Mouse (Mus musculus) liver, postnatal 0 days (tissue): ENCODE results near the gene Dnah1. TPM values are rescaled to one million over a fixed set of nuclear protein-coding genes. Genes with fewer than 3 reads are reported as not detected.

Experiments used
- ATAC-seq: fragments of 200-750 bp; cut with Nextera tagmentation; 2 replicates; pipeline ENCODE4 v1.8.0; 2017; ENCODE audit warnings: mild to moderate bottlenecking, moderate library complexity
- DNase-seq: peaks from one replicate; pipeline ENCODE4 v3.0.0-alpha.2; 2016
- H3K27ac ChIP-seq: fragments of 300-500 bp; sonication (generic); 2 replicates; pipeline ENCODE4 v1.5.1; 2014; ENCODE audit warnings: antibody characterized with exemption, moderate library complexity, mild to moderate bottlenecking, low read depth
- H3K27me3 ChIP-seq: fragments of 300-500 bp; sonication (generic); 2 replicates; pipeline ENCODE4 v1.6.1; 2014; ENCODE audit warnings: low read length, control low read depth, mixed read lengths; ENCODE audit not compliant: insufficient read depth
- H3K36me3 ChIP-seq: fragments of 300-500 bp; sonication (generic); replicated peaks from 2 replicates; pipeline ENCODE4 v1.6.1; 2014; ENCODE audit warnings: mild to moderate bottlenecking, control low read depth, low read length, moderate library complexity, mixed read lengths; ENCODE audit not compliant: insufficient read depth
- H3K4me1 ChIP-seq: fragments of 300-500 bp; sonication (generic); 2 replicates; pipeline ENCODE4 v1.6.1; 2014; ENCODE audit warnings: antibody characterized with exemption, mild to moderate bottlenecking, control low read depth; ENCODE audit not compliant: insufficient read depth
- H3K4me2 ChIP-seq: fragments of 300-500 bp; sonication (generic); 2 replicates; pipeline ENCODE4 v1.6.1; 2014; ENCODE audit warnings: low read depth, mild to moderate bottlenecking, low read length, moderate library complexity, mixed read lengths
- H3K4me3 ChIP-seq: fragments of 300-500 bp; sonication (generic); 2 replicates; pipeline ENCODE4 v1.5.1; 2014; ENCODE audit warnings: low read depth, low read length
- H3K9ac ChIP-seq: fragments of 300-500 bp; sonication (generic); replicated peaks from 2 replicates; pipeline ENCODE4 v1.6.1; 2014; ENCODE audit warnings: mild to moderate bottlenecking, moderate library complexity
- H3K9me3 ChIP-seq: fragments of 300-500 bp; sonication (generic); 2 replicates; pipeline ENCODE4 v1.6.1; 2016; ENCODE audit warnings: mild to moderate bottlenecking, control low read depth, low read length, mixed read lengths
- CTCF ChIP-seq: sonication (generic); IDR thresholded peaks from 2 replicates; pipeline ENCODE4 v1.5.1; 2016; ENCODE audit warnings: antibody characterized with exemption, low read depth
- EP300 ChIP-seq: IDR thresholded peaks from 2 replicates; pipeline ENCODE4 v1.6.1; 2016; ENCODE audit warnings: antibody characterized with exemption, low read depth, mild to moderate bottlenecking
- WGBS: fragments of 180-500 bp; shearing (Covaris S2); extraction: QIAGEN DNeasy Blood & Tissue Kit; methylation state at CpG from one replicate; pipeline ENCODE4 v1.1.7; 2014; ENCODE audit not compliant: insufficient replicate concordance; 5-methylcytosine and 5-hydroxymethylcytosine counted together
- polyA plus RNA-seq: library from polyadenylated mRNA; unstranded; fragments of >200 nt; fragmentation: Nextera tagmentation; extraction: Ambion mirVana; gene quantifications from 2 replicates; pipeline ENCODE4 v1.2.1, GENCODE M21; 2015

Dnah1 gene
- polyA plus RNA-seq, 1 experiment from 2014 or later = 0.05 TPM

DNA sequence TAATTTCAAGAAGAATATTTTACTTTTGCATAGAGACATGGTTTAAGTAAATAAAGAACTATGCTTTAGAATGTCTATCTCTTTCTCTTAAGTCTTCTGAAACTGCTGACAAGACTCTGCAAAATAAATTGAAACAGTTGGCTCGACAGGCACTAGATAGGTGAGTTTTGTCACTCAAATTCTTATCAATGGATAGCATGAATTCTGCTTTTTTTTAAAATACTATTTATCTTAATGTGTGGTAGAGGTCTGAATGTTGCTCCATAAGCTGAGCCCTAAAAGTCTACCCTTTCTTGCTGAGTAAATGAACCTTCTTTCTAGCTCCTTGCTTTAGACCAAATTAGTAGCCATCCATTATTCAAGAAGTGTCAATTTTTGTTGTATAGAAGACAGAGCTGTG, 21.7 kb upstream of the Dnah1 start:
- Histone ChIP-seq H3K36me3 (peaks cover 43% of the 10 kb centered on the region), H3K4me1 (no peaks in the 10 kb centered on the region), H3K9me3 (no peaks in the 10 kb centered on the region), H3K9ac (no peak overlapping the region), H3K27ac (no peak overlapping the region), H3K4me2 (no peak overlapping the region), H3K27me3 (no peaks in the 10 kb centered on the region), H3K4me3 (no peak overlapping the region)
- WGBS = 52% methylated on average over 1 of the region's 1 CpGs
- no peak for TF ChIP-seq CTCF
- peak; percentile 36; the same call in 1 of the 2 replicates for TF ChIP-seq EP300
- ATAC-seq (no peak), DNase-seq (no peak)

DNA sequence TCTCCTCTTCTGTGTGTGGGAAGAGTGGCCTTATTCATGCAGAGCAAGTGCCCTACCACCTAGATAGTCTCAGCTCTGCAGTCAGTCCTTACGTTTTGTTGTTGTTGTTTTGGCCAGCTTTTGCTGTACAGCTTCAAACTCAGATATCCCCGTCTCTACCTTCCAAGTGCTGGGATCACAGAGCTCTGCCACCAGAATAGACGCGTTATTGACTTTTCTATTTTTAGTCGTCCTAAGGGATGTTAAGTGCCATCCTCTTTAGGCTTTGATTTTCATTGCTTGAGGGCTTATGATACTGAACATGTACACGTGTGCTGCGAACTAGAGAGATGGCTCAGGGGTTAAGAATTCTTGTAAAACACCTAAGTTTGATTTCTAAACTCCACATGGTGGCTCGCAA, 19.5 kb upstream of the Dnah1 start:
- Histone ChIP-seq H3K4me1 (0 out of 2 replicates have a peak, but pooled peaks cover 3% of the 10 kb centered on the region), H3K36me3 (peaks cover 38% of the 10 kb centered on the region), H3K27ac (no peak overlapping the region), H3K4me3 (no peak overlapping the region), H3K4me2 (no peak overlapping the region), H3K9ac (no peak overlapping the region), H3K27me3 (no peaks in the 10 kb centered on the region), H3K9me3 (no peaks in the 10 kb centered on the region)
- WGBS = 79% methylated on average over 8 of the region's 8 CpGs
- TF ChIP-seq CTCF = no peak
- no peak for TF ChIP-seq EP300
- DNase-seq (no peak), ATAC-seq (no peak)

DNA sequence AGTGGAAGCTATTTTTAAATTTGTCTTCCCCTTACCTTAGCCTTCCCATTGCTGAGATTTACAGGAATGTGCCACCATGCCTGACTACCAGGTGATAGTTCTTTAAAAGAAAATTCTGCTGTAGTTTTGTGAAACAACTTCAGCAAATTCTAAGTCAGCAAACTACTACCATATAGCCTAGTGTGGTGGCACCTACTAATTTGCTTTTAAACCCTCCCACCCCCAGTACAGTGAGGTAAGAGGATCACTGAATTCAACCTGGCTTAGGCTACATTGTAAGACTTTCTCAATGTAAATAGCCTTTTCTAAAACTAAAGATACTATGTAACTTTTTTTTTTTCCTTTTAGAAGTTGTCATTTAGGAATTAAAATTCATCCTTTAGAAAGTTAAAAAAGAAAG, 14.3 kb upstream of the Dnah1 start:
- Histone ChIP-seq H3K36me3 (peaks cover 14% of the 10 kb centered on the region), H3K4me1 (0 out of 2 replicates have a peak, but pooled peaks cover 3% of the 10 kb centered on the region), H3K4me3 (peak overlapping the region; percentile 88), H3K9me3 (no peaks in the 10 kb centered on the region), H3K4me2 (peak overlapping the region; percentile 71), H3K27me3 (no peaks in the 10 kb centered on the region), H3K9ac (no peak overlapping the region), H3K27ac (no peak overlapping the region)
- no peak for DNase-seq
- TF ChIP-seq EP300 = no peak
- no peak for TF ChIP-seq CTCF
- no peak for ATAC-seq

DNA sequence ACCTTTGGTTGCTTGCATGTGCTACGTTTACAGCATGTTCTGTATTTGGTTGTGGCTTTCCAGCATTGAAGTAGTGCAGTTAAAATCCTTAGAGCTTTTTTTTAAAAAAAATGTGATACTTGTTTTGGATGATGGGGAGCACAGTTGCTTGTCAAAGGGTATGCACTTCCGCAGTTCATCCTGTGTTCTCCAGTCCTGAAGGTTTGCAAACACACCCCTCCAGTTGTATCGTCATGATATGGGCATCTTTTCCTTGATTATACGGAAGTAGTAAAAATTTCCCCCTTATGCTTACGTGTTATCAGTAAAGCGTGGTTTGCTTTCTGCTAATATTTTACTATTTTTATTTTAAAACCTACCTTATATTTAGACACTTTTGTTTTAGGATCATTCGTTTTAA, 13.7 kb upstream of the Dnah1 start:
- ATAC-seq (no peak), DNase-seq (no peak)
- Histone ChIP-seq H3K27ac (0 out of 2 replicates have a peak overlapping the region, but pooled peaks have one; percentile 97), H3K36me3 (peaks cover 12% of the 10 kb centered on the region), H3K9me3 (no peaks in the 10 kb centered on the region), H3K9ac (peak overlapping the region; percentile 90), H3K4me2 (peak overlapping the region; percentile 71), H3K27me3 (no peaks in the 10 kb centered on the region), H3K4me1 (0 out of 2 replicates have a peak, but pooled peaks cover 3% of the 10 kb centered on the region), H3K4me3 (peak overlapping the region; percentile 88)
- 20% methylated on average over 7 of the region's 7 CpGs for WGBS
- TF ChIP-seq EP300 = no peak
- no peak for TF ChIP-seq CTCF

DNA sequence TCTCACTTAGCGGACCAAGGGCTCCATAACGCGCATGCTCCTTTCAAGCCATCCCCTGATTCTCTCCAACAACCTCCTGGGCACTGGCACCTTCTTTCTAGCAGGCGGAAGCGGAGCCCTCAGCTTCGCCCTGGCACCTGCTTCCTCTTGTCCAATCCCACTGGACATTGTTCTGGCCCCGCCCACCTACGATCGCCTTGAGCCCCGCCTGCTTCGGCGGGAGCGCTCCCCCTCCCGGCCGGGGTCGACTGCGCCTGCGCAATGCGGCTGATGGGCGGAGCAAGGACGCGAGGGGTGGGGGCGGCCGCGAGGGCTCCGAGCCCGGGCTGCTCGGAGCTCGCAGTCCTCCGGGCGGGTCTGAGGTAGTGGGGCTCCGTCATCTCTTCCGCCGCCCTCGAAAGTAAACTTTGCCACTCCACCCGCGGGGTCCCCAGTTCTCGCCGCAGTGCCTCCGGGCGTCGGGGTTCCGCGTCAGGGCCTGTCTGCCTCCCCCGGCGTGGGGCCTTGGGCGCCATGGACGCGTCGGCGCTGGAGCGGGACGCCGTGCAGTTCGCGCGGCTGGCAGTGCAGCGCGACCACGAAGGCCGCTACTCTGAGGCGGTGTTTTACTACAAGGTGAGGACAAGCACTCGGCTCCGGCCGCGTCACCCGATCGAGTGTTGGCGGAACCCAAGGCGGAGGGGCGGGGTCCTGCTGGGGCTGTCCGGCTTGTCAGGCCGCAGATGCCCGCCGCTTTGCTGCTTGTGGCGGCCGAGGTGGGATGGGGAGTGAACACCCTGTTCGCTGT, 12.9 kb upstream of the Dnah1 start, which contains the start of gene Capn7:
Capn7 (plus strand) TSS at position 270 of the 787 bp plus-strand sequence.
- Histone ChIP-seq H3K27ac (peak within 1 kb of the TSS; percentile 97), H3K9me3 (no peaks in the 10 kb centered on the region), H3K36me3 (peaks cover 10% of the 10 kb centered on the region), H3K4me3 (peak within 1 kb of the TSS; percentile 88), H3K27me3 (no peaks in the 10 kb centered on the region), H3K4me2 (peak within 1 kb of the TSS; percentile 71), H3K9ac (peak within 1 kb of the TSS; percentile 90), H3K4me1 (0 out of 2 replicates have a peak, but pooled peaks cover 3% of the 10 kb centered on the region)
- 1% methylated on average over 77 of the region's 78 CpGs for WGBS
- ATAC-seq (peak; percentile 95), DNase-seq (peak; percentile 100)
- peak; percentile 71 for TF ChIP-seq CTCF
- TF ChIP-seq EP300 = no peak

DNA sequence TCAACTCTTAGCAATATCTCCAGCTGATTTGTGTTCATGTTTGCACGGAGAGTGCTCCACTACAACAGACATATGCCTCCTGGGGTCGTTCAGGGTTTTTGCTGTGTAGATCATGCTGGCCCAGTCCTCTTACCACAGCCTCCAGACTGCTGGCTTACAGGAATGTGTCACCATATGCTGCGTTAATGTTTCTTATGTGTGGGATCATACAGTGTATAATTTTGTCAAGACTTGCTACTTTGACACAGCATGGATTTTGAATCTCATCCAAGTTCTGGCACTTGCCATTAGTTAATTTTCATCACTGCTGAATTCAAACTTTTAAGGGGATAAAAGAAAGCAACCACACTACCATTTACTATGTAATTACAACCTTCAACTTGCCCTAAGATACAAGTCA, 12.1 kb upstream of the Dnah1 start:
- H3K27ac ChIP-seq = no peak overlapping the region
- peak overlapping the region; percentile 88 for H3K4me3 ChIP-seq
- H3K4me2 ChIP-seq = peak overlapping the region; percentile 71
- ATAC-seq (no peak), DNase-seq (no peak)
- H3K9me3 ChIP-seq = no peaks in the 10 kb centered on the region
- WGBS = 57% methylated on average over 3 of the region's 3 CpGs
- TF ChIP-seq CTCF (no peak), EP300 (no peak)
- H3K9ac ChIP-seq = peak overlapping the region; percentile 52
- no peaks in the 10 kb centered on the region for H3K27me3 ChIP-seq
- H3K36me3 ChIP-seq = peaks cover 7% of the 10 kb centered on the region
- H3K4me1 ChIP-seq = 0 out of 2 replicates have a peak, but pooled peaks cover 3% of the 10 kb centered on the region
